Mouse (Mus musculus) right cerebral cortex, adult 18-20 months (tissue): ENCODE measurements around the gene Heatr6.

Source experiments
- DNase-seq: peaks from one replicate; pipeline ENCODE4 v3.0.0; 2022; ENCODE audit warnings: mixed read lengths

The Heatr6 gene

DNA sequence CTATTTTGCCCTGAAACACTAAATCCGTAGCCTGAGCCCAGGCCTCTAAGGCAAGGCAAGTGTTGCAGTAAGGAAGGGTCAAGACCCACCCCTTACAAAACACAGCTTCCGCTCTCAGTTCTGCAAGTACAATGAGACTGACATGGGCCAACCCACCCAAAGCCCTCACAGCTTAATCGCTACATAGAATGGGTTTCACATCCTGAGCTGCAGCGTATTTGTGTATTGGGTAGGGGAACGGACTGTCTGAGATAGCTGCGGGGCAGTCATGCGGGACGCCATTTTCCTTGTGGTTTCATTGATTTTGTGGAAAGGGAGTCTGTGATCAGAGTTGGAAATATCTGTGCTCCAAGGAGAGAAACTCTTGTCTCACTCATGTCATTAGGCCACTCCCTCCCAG is 56.9 kb downstream of the Heatr6 start:
- DNase-seq, result no peak

DNA sequence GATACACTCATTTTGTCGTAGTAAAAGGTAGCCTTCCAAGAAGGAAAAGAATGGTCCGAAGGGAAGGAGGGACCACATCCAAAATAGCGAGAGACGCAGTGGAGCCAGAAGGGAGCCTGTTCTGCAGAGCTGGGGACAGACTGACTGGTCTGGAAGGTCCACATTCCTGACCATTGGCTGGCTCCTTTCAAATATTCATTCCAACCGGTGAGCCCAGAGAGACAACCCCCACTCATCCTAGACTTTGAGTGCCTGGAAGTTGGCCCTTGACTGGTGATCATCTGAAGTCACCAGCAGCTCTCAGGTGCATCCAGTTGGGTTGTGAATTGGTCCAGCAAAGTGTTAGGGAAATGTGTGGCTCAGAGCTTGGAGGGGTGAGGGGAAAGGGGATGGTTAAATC is 61.7 kb downstream of the Heatr6 start:
- no peak for DNase-seq

DNA sequence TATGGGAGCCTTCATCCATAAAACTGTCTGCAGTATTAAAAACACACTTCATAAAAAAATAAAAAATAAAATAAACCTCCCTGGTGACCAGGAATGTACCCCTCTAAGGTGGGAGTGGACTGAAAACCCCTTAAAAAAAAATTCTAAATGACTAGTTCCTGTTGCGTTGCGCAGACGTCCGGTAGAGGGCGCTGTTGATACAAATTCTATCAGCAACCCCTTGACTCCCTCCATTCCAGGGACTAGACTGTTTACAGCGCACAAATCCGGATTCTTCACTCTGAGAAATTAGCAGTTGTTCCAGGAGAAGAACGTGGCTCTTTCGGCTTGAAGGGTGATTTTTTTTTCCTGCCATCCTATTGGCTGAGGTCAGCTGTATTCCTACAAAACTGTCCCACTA is 62.1 kb downstream of the Heatr6 start:
- peak; percentile 40 for DNase-seq

DNA sequence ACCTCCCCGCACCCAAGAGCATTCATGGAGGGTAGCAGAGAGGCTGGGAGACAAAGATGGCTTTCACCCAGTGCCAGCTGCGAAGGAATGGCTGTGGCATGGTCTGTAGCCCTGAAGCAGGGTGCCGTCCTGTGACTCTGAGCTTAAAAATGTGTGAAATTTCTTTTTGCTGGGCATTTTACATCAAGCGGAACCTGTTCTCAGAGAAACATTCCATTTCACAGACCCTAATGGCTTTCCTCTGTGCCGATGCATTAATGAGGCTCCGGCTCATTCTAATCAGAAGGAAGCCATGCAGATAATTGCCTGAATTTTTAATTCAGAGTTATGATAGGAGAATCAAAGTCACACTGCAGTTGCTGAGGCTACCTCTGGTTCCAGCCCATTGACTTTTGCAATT is 63.6 kb downstream of the Heatr6 start:
- DNase-seq, result no peak

DNA sequence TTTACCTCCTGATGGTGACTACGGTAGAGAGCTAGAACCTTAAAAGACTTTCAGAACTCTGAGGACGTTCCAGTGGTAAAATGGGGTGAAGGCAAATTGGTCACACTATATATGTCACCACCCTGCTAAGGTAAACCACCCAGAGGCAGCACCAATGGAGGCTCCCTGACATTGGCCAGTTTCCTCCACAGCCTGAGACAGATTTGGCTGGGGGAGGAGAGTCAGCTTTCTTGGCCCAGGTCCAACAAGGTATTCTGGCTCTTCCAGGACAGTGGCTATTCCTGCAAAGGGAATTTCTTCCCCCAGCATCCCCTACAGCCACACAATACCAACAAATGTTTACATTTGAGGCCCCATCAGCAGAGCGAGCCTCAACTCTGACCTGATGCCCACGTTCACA is 64.5 kb downstream of the Heatr6 start:
- DNase-seq, result no peak

DNA sequence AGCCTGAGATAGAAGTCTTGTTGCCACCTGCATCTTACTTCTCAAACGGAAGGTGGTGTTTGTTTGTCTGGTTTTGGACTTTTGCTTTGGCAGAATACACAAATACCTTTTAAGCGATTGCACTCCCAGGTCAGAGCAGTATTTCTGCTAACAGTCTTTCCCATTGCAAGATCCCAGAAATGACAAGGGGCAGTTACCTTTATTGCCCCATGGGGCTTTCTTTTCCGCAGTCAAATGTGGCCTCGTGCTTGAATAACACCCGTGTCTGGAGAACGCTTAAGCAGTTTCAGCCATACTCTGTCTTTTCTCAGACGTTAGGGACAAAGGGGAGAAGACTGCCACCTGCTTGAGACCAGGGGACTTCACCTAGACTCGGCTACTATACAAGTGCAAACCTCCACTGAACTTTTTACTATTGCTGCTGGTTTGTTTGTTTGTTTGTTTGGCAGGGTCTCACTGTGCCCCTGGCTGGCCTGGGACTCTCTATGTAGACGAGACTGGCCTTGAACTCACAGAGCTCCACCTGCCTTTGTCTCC is 65.2 kb downstream of the Heatr6 start:
- DNase-seq, result no peak

DNA sequence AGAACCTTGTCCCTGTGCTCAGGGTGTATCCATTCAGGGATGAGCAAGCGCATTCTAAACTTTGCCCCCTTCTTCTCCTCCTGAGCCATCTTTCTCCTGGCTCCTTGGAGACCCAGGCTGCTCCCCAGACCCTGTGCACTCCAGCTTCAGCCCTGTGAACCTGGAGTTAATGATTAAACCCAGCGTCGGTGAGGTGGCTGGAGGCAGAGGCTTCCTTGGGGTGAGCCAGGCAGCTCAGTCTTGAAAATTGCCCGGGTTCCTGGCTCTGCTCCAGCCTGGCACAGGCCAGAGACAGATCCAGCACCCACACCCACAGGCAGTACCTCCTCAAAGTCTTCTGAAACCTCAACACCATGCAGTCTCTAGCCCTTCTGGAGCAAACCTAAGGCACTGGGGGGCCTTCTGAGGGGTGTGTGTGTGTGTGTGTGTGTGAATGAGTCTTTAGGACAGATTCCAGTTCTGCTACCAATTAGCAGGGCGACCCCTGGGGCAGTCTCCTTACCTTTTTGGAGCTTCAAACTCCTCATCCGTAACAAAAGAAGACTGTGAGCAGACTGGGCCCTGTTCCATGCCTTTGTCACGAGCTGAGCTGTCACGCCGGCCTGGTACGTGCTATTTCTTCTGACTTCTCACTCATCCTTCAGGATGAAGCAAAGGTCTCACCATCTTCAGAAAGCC is 66.4 kb downstream of the Heatr6 start:
- DNase-seq, result no peak

DNA sequence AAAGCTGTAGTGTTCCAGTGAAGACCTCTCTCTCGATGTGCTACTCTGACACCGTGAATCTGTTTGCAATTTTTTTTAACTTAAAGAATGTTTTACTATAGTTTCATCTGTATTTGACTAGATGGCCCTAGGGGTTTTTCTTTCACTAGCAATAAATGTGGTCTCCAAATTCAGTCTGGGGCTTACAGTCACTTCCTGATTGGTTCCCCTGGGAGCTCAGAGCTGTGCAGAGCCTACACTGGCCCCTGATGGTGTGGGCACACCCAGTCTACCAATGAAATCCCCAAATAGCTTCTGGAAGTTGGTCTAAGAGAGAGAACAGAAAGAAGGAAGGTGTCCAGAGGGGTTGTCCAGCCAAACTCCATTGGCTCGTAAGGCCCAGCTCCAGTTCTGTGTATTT is 72.6 kb downstream of the Heatr6 start:
- no peak for DNase-seq

DNA sequence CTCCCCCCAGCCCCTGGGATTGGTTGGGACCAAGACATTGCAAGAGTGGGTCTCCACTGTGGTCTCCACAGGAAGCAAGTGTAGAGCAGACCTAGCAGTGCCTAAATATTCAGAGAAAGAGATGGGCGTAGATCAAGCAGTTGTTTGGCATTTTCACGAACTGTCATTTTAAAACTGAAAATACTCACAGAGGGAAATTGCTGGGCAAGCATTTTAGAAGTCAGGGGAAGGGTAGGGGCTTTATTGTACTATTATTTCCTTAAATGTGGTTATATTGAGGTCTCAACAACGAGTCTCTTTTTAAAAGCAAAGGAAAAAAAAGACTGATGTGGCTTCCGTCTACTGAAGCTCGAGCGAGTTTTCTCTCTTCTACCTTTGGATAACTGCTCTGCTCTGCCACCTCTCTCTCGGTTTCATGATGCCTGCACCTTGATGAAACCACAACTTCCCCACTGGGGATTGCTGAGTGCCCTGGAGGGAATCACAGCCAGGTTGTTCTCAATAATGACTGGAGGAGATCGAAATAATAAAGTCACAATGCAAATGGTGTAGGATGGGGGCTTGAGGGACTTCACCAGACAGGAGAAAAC is 75.2 kb downstream of the Heatr6 start:
- DNase-seq, result no peak

DNA sequence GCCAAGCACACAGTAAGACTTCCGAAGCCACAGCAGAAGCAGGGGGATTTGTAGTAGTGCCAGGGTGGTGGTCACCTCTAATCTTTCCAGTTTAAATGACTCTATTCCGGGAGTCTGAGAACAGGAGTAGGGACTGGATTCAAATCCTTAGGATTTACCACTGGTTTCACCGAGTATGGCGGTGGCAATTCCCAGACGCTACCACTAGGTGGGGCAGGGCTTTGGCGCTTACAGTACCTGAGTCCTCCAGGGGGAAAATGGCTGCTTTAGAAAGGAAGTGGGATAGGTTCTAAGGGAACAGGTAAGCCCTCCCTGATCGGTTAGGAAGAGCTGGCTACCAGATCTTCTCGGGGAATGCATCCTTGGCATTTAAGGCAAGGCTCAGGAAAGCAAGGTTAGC is 78.9 kb downstream of the Heatr6 start:
- no peak for DNase-seq
